In the genomic region with DNA sequence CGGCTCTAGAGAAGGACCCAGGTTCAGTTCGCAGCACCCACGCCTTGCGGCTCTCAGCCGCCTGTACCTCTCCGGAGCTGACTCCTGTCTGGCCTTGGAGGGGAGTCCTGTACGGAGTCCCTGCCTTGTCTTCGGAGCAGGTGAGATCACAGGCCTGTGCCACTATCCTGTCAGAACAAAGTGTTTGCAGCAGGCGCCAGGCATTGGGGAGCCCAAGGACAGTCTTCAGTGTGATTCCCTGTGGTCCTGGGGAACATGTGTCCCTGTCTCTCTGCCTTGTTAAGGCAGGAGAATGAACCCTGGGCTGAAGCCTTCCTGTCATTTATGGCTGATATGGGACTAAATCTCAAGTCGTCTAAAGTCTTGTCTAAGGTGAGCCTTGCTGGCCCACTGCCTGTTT, we compare ENCODE assay signal across 16 mouse cellular contexts.
DNase-seq lines count a peak whose midpoint lies in the region; ATAC-seq and TF ChIP-seq lines count a peak whose summit lies in the region.
"Had no signal": no experiment of that assay in that cellular context is flagged by ENCODE, and none has a peak within 500 bp of the region (broad histone marks: within the 10 kb centered on the region; RNA-seq: fewer than 3 reads in every experiment).

No protein-coding gene starts in this region.

- peak overlapping the region; percentile 53; the same call in 1 of the 2 replicates for H3K27ac ChIP-seq in forebrain, embryonic 14.5 days (ENCODE audit: low read depth, low read length)
- H3K27ac ChIP-seq in forebrain, embryonic 13.5 days, result no peak overlapping the region; the same call in 1 of the 2 replicates
- H3K27ac ChIP-seq in midbrain, embryonic 11.5 days (ENCODE audit: low read depth, low read length), result no peak overlapping the region
- no peak overlapping the region for H3K27ac ChIP-seq in midbrain, embryonic 14.5 days (replicated peaks; ENCODE audit: low read depth, low read length)
- H3K27ac ChIP-seq in intestine, postnatal 0 days (ENCODE audit: low read depth, low read length), result no peak overlapping the region
- H3K27ac ChIP-seq: embryonic facial prominence, embryonic 13.5 days; gastrocnemius, adult 2 months; heart, embryonic 13.5 days had no signal

- no peaks in the 10 kb centered on the region for H3K27me3 ChIP-seq in forebrain, embryonic 14.5 days (replicated peaks; ENCODE audit: control insufficient read depth, insufficient read depth, low read length)
- H3K27me3 ChIP-seq in forebrain, embryonic 13.5 days, result no peaks in the 10 kb centered on the region
- H3K27me3 ChIP-seq in midbrain, embryonic 11.5 days (ENCODE audit: control insufficient read depth, insufficient read depth, low read length), result no peaks in the 10 kb centered on the region
- no peaks in the 10 kb centered on the region for H3K27me3 ChIP-seq in midbrain, embryonic 14.5 days (ENCODE audit: control insufficient read depth, insufficient read depth, low read length)
- no peaks in the 10 kb centered on the region for H3K27me3 ChIP-seq in intestine, postnatal 0 days (replicated peaks; ENCODE audit: control insufficient read depth, insufficient read depth, low read length)
- H3K27me3 ChIP-seq: embryonic facial prominence, embryonic 13.5 days had no signal

- no peak for ATAC-seq in forebrain, embryonic 14.5 days
- ATAC-seq in forebrain, embryonic 13.5 days, result no peak
- no peak for ATAC-seq in midbrain, embryonic 11.5 days (ENCODE audit: low FRiP score)
- ATAC-seq in midbrain, embryonic 14.5 days (ENCODE audit: low FRiP score, low TSS enrichment), result no peak
- ATAC-seq in intestine, postnatal 0 days, result no peak
- ATAC-seq: hindbrain, embryonic 16.5 days had no signal

- no peaks in the 10 kb centered on the region for H3K36me3 ChIP-seq in forebrain, embryonic 14.5 days (ENCODE audit: control insufficient read depth, insufficient read depth, low read length)
- H3K36me3 ChIP-seq in forebrain, embryonic 13.5 days (ENCODE audit: poor library complexity, severe bottlenecking), result no peaks in the 10 kb centered on the region
- H3K36me3 ChIP-seq in midbrain, embryonic 11.5 days (ENCODE audit: control insufficient read depth, insufficient read depth, low read length), result no peaks in the 10 kb centered on the region
- no peaks in the 10 kb centered on the region for H3K36me3 ChIP-seq in midbrain, embryonic 14.5 days (ENCODE audit: control insufficient read depth, insufficient read depth, low read length)
- H3K36me3 ChIP-seq in intestine, postnatal 0 days (ENCODE audit: control insufficient read depth, insufficient read depth), result no peaks in the 10 kb centered on the region
- H3K36me3 ChIP-seq: embryonic facial prominence, embryonic 13.5 days; heart, embryonic 13.5 days had no signal

- H3K9me3 ChIP-seq in forebrain, embryonic 14.5 days (replicated peaks; ENCODE audit: control insufficient read depth, low read length), result no peaks in the 10 kb centered on the region
- no peaks in the 10 kb centered on the region for H3K9me3 ChIP-seq in forebrain, embryonic 13.5 days (replicated peaks)
- no peaks in the 10 kb centered on the region for H3K9me3 ChIP-seq in midbrain, embryonic 11.5 days (ENCODE audit: control insufficient read depth, low read length)
- no peaks in the 10 kb centered on the region for H3K9me3 ChIP-seq in midbrain, embryonic 14.5 days (ENCODE audit: control insufficient read depth, low read length)
- H3K9me3 ChIP-seq in intestine, postnatal 0 days (ENCODE audit: control insufficient read depth), result no peaks in the 10 kb centered on the region
- H3K9me3 ChIP-seq: embryonic facial prominence, embryonic 13.5 days; heart, embryonic 13.5 days had no signal

- no peak for TF ChIP-seq CTCF in intestine, postnatal 0 days (IDR thresholded peaks at IDR 0.05; ENCODE audit: low read depth)

- DNase-seq in cerebellum, adult 18-20 months, result peak; percentile 20 to 43
- DNase-seq in cerebellum, adult 11 months, result no peak
- DNase-seq in forebrain, embryonic 14.5 days (ENCODE audit: low spot score), result no peak
- DNase-seq in midbrain, embryonic 11.5 days (ENCODE audit: low spot score, missing footprints), result peak; percentile 35
- no peak for DNase-seq in midbrain, embryonic 14.5 days
- DNase-seq: adrenal gland, postnatal 10 days; gastrocnemius, adult 2 months; gastrocnemius, postnatal 25 days; heart, postnatal 36 days; kidney, adult 11 months; kidney, adult 9 months had no signal

- H3K9ac ChIP-seq in forebrain, embryonic 14.5 days (ENCODE audit: low read length), result no peak overlapping the region
- H3K9ac ChIP-seq in forebrain, embryonic 13.5 days, result no peak overlapping the region
- H3K9ac ChIP-seq in midbrain, embryonic 11.5 days (ENCODE audit: low read length), result no peak overlapping the region
- no peak overlapping the region for H3K9ac ChIP-seq in midbrain, embryonic 14.5 days (replicated peaks; ENCODE audit: low read length)
- no peak overlapping the region for H3K9ac ChIP-seq in intestine, postnatal 0 days (ENCODE audit: low read depth, low read length)
- H3K9ac ChIP-seq: embryonic facial prominence, embryonic 13.5 days; heart, embryonic 13.5 days had no signal

- no peak overlapping the region for H3K4me2 ChIP-seq in forebrain, embryonic 14.5 days (ENCODE audit: low read length)
- no peak overlapping the region for H3K4me2 ChIP-seq in forebrain, embryonic 13.5 days
- H3K4me2 ChIP-seq in midbrain, embryonic 11.5 days, result no peak overlapping the region
- H3K4me2 ChIP-seq in midbrain, embryonic 14.5 days (ENCODE audit: low read length), result no peak overlapping the region
- no peak overlapping the region for H3K4me2 ChIP-seq in intestine, postnatal 0 days (replicated peaks; ENCODE audit: low read depth)
- H3K4me2 ChIP-seq: embryonic facial prominence, embryonic 13.5 days; heart, embryonic 13.5 days had no signal

- 95% methylated on average over 10 of the region's 10 CpGs for WGBS in forebrain, embryonic 14.5 days
- 90% methylated on average over 10 of the region's 10 CpGs for WGBS in forebrain, embryonic 13.5 days
- 88% methylated on average over 10 of the region's 10 CpGs for WGBS in midbrain, embryonic 11.5 days
- 90% methylated on average over 10 of the region's 10 CpGs for WGBS in midbrain, embryonic 14.5 days
- 85% methylated on average over 10 of the region's 10 CpGs for WGBS in intestine, postnatal 0 days

- H3K4me1 ChIP-seq in forebrain, embryonic 14.5 days (ENCODE audit: control insufficient read depth, insufficient read depth, low read length), result 0 out of 2 replicates have a peak, but pooled peaks cover 2% of the 10 kb centered on the region
- peaks cover 4% of the 10 kb centered on the region; the same call in 1 of the 2 replicates for H3K4me1 ChIP-seq in forebrain, embryonic 13.5 days
- H3K4me1 ChIP-seq in midbrain, embryonic 11.5 days (ENCODE audit: control insufficient read depth, insufficient read depth, low read length), result no peaks in the 10 kb centered on the region
- H3K4me1 ChIP-seq in midbrain, embryonic 14.5 days (ENCODE audit: control insufficient read depth, insufficient read depth, low read length), result no peaks in the 10 kb centered on the region
- H3K4me1 ChIP-seq in intestine, postnatal 0 days (replicated peaks; ENCODE audit: control insufficient read depth, insufficient read depth, low read length), result no peaks in the 10 kb centered on the region
- H3K4me1 ChIP-seq: heart, embryonic 13.5 days had no signal

- no peak overlapping the region for H3K4me3 ChIP-seq in forebrain, embryonic 14.5 days (ENCODE audit: low read depth, low read length)
- H3K4me3 ChIP-seq in forebrain, embryonic 13.5 days, result no peak overlapping the region
- no peak overlapping the region for H3K4me3 ChIP-seq in midbrain, embryonic 11.5 days (ENCODE audit: low read depth, low read length)
- H3K4me3 ChIP-seq in midbrain, embryonic 14.5 days (replicated peaks; ENCODE audit: low read depth, low read length), result no peak overlapping the region
- no peak overlapping the region for H3K4me3 ChIP-seq in intestine, postnatal 0 days (ENCODE audit: low read depth, low read length)
- H3K4me3 ChIP-seq: embryonic facial prominence, embryonic 13.5 days; heart, embryonic 13.5 days had no signal

Comparison
In these comparisons a context has a peak if more than half of its experiments do, and no peak if none do; other contexts are left out.
1. DNase-seq: peak in cerebellum, adult 18-20 months (2 of 2) and midbrain, embryonic 11.5 days (single experiment); none in cerebellum, adult 11 months (single experiment), forebrain, embryonic 14.5 days (single experiment) and midbrain, embryonic 14.5 days (single experiment).